Comparison of ENCODE assay signal across 14 mouse cellular contexts in the genomic region with DNA sequence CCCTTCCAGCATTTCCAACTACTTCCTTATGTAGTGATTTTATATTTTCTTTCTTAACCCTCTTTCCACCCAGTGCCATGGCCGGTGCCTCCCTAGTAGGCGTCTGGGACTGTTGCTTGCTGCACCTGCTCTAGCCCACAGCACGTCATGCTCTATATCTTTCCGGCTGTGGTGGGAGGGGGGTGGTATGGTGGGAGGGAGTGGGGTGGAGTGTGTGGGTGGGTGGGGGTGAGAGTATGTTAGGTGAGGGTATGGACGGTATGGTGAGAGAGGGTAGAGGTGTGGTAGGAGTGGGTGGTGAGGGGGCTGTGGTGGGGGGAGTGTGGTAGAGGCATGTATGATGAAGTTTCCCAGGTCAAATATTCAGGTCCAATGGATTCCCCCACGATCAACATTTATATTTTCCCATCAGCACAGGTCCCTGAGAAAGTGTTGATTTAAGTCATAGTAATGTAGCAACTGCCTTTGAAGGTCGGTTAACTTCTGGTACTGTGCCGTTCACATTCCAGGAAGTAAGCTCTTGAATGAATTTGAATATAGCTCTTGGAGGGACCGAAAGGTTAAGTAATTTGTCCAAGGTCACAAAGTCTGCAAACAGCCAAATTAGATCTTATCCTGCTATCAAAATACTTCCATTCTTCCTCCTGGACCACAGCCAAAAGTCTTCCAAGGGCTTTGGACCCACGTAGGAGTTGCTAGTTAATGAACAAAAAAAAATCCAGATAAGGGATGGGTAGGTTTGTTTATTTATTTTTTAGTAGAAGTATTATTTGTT. TPM values are rescaled to one million over a fixed set of nuclear protein-coding genes. Genes with fewer than 3 reads are reported as not detected.
DNase-seq lines count a peak whose midpoint lies in the region; ATAC-seq and TF ChIP-seq lines count a peak whose summit lies in the region.
"Had no signal": no experiment of that assay in that cellular context is flagged by ENCODE, and none has a peak within 500 bp of the region (broad histone marks: within the 10 kb centered on the region; RNA-seq: fewer than 3 reads in every experiment).

No protein-coding gene starts in this region.

- no peaks in the 10 kb centered on the region for H3K79me2 ChIP-seq in CH12.LX (replicated peaks; ENCODE audit: control insufficient read depth, extremely low read depth, insufficient read depth, poor library complexity, severe bottlenecking)

- H3K4me2 ChIP-seq in CH12.LX (ENCODE audit: insufficient read depth, low read depth, poor library complexity, severe bottlenecking) = no peak overlapping the region
- H3K4me2 ChIP-seq in hindbrain, embryonic 11.5 days (replicated peaks; ENCODE audit: low read depth, low read length) = no peak overlapping the region
- H3K4me2 ChIP-seq: embryonic facial prominence, embryonic 15.5 days; midbrain, embryonic 12.5 days had no signal

- H3K27ac ChIP-seq in CH12.LX (ENCODE audit: insufficient read depth, low read depth) = no peak overlapping the region
- H3K27ac ChIP-seq in hindbrain, embryonic 11.5 days (ENCODE audit: low read depth, low read length) = no peak overlapping the region
- H3K27ac ChIP-seq: embryonic facial prominence, embryonic 15.5 days; midbrain, embryonic 12.5 days had no signal

- WGBS in hindbrain, embryonic 11.5 days = 90% methylated on average over 10 of the region's 10 CpGs

- no peak overlapping the region for H3K4me3 ChIP-seq in CH12.LX (replicated peaks in 1 of 3; ENCODE audit: low read depth in 2 of 3, low read length in 2 of 3, poor library complexity in 1 of 3)
- no peak overlapping the region for H3K4me3 ChIP-seq in hindbrain, embryonic 11.5 days (ENCODE audit: low read depth, low read length)
- H3K4me3 ChIP-seq: embryonic facial prominence, embryonic 15.5 days; midbrain, embryonic 12.5 days had no signal

- H3K9me3 ChIP-seq in CH12.LX (replicated peaks; ENCODE audit: low read length) = no peaks in the 10 kb centered on the region
- no peaks in the 10 kb centered on the region for H3K9me3 ChIP-seq in hindbrain, embryonic 11.5 days (ENCODE audit: control insufficient read depth, low read length)
- H3K9me3 ChIP-seq: embryonic facial prominence, embryonic 15.5 days; midbrain, embryonic 12.5 days had no signal

- dilution Hi-C loops in CH12.LX (cut with MboI; ENCODE audit: extremely low pct_ligation_motif_present, extremely low pct_unique_long_range_greater_than_20kb, low sequenced_read_pairs) = no loop called here

- peaks cover 11 to 48% of the 10 kb centered on the region in 2 experiments for H3K4me1 ChIP-seq in CH12.LX (ENCODE audit: control insufficient read depth in 1 of 2, insufficient read depth in 2 of 2)
- H3K4me1 ChIP-seq in hindbrain, embryonic 11.5 days (replicated peaks; ENCODE audit: control insufficient read depth, insufficient read depth, low read length) = 0 out of 2 replicates have a peak, but pooled peaks cover 3% of the 10 kb centered on the region

- TF ChIP-seq EP300 in CH12.LX (IDR thresholded peaks at IDR 0.05; ENCODE audit: low read length) = no peak

- in situ Hi-C loops in CH12.LX (cut with MboI; ENCODE audit: low pct_ligation_motif_present, low pct_unique_long_range_greater_than_20kb, low sequenced_read_pairs) = loop anchor here (5.0 kb wide), 1 partner anchor 34 kb away; a partner anchor contains a TSS

- TF ChIP-seq POLR2A in CH12.LX (IDR thresholded peaks at IDR 0.05; ENCODE audit: low read depth, low read length) = no peak

- TF ChIP-seq CTCF in CH12.LX (conservative IDR thresholded peaks at IDR 0.05 in 1 of 2, IDR thresholded peaks at IDR 0.05 in 1 of 2; ENCODE audit: low read depth in 2 of 2, low read length in 2 of 2) = no peak

- TF ChIP-seq RAD21 in CH12.LX (IDR thresholded peaks at IDR 0.05; ENCODE audit: low read depth, low read length) = no peak

- ATAC-seq in neutrophil, adult 5-6 weeks (ENCODE audit: extremely low read depth, insufficient number of reproducible peaks, low FRiP score, poor library complexity, severe bottlenecking) = peak; percentile 14; the same call in 1 of the 2 replicates
- ATAC-seq in hindbrain, embryonic 11.5 days (ENCODE audit: low FRiP score) = no peak

- no peaks in the 10 kb centered on the region for H3K27me3 ChIP-seq in CH12.LX (replicated peaks)
- no peaks in the 10 kb centered on the region for H3K27me3 ChIP-seq in hindbrain, embryonic 11.5 days (ENCODE audit: control insufficient read depth, insufficient read depth, low read length)
- H3K27me3 ChIP-seq: embryonic facial prominence, embryonic 15.5 days; midbrain, embryonic 12.5 days had no signal

- DNase-seq in CH12.LX (ENCODE audit: extremely low read depth) = peak; percentile 27
- DNase-seq in induced T-regulatory cell, adult 2 months (ENCODE audit: low read depth) = peak; percentile 33
- peak; percentile 79 for DNase-seq in kidney, postnatal 14 days
- DNase-seq in hindbrain, embryonic 11.5 days (ENCODE audit: low spot score) = no peak
- no peak for DNase-seq in left cerebral cortex, postnatal 10 days (ENCODE audit: extremely low spot score in 1 of 2, low spot score in 2 of 2)
- DNase-seq in frontal cortex, adult 2 months (ENCODE audit: extremely low spot score in 1 of 2, low spot score in 1 of 2) = no peak
- DNase-seq: cerebellum, postnatal 25 days; heart, adult 11 months; left cerebral cortex, postnatal 4 days had no signal

- no peaks in the 10 kb centered on the region for H3K36me3 ChIP-seq in CH12.LX (replicated peaks in 1 of 2; ENCODE audit: control insufficient read depth in 1 of 2, insufficient read depth in 1 of 2, low read length in 1 of 2)
- H3K36me3 ChIP-seq in hindbrain, embryonic 11.5 days (ENCODE audit: control insufficient read depth, insufficient read depth, low read length) = no peaks in the 10 kb centered on the region
- H3K36me3 ChIP-seq: embryonic facial prominence, embryonic 15.5 days; midbrain, embryonic 12.5 days had no signal

- H3K9ac ChIP-seq in CH12.LX (ENCODE audit: insufficient read depth, low read depth) = no peak overlapping the region
- no peak overlapping the region for H3K9ac ChIP-seq in hindbrain, embryonic 11.5 days (ENCODE audit: low read depth, low read length)
- H3K9ac ChIP-seq: embryonic facial prominence, embryonic 15.5 days; midbrain, embryonic 12.5 days had no signal

- intact Hi-C loops in left cerebral cortex, postnatal 10 days (cut with DNase I) = no loop called here

TF ChIP-seq in CH12.LX, 34 proteins besides CTCF, POLR2A, EP300 and RAD21:
- peak; percentile 59 for TF ChIP-seq ELF1 (IDR thresholded peaks at IDR 0.05; ENCODE audit: low read depth, low read length)
- TF ChIP-seq KAT2A (IDR thresholded peaks at IDR 0.05; ENCODE audit: insufficient replicate concordance, low read length) = no peak
- TF ChIP-seq RCOR1 (conservative IDR thresholded peaks at IDR 0.05; ENCODE audit: low read depth, low read length) = no peak
- TF ChIP-seq ETS1 (conservative IDR thresholded peaks at IDR 0.05; ENCODE audit: low read depth, low read length) = no peak
- no peak for TF ChIP-seq TCF12 (IDR thresholded peaks at IDR 0.05; ENCODE audit: low read depth, low read length)
- no peak for TF ChIP-seq CHD1 (IDR thresholded peaks at IDR 0.05; ENCODE audit: low read depth, low read length)
TF ChIP-seq in CH12.LX: peak in this region for 1.

RNA-seq across cellular contexts. Expression of a gene that starts 24.9 kb away (rescaled TPM):
- total RNA-seq in CH12.LX (2012; rRNA removed) (5.5 and 6.3 TPM in 2 replicates), CH12.LX (2014; rRNA removed) (2.8 and 3.2 TPM in 2 replicates)
- 5.4 TPM in 2 replicates for polyA plus RNA-seq in CH12.LX (2012; ENCODE audit: insufficient read length, low read depth)
- total RNA-seq in neutrophil, adult 5-6 weeks (2017) = 19.8 and 23.3 TPM in 2 replicates
- 3.1 and 3.5 TPM in 2 replicates for polyA plus RNA-seq in hindbrain, embryonic 11.5 days (2014; fragmentation: Nextera tagmentation; extraction: Ambion mirVana)
- 10 to 100 TPM; 13.1 to 13.7 TPM for total RNA-seq in left cerebral cortex, postnatal 10 days (2021)
- 11.3 and 13.3 TPM in 2 replicates for polyA plus RNA-seq in frontal cortex, adult 2 months (2012; rRNA removed)

RNA-seq across cellular contexts. Expression of a gene that starts 28.2 kb away (rescaled TPM):
- total RNA-seq in CH12.LX (2012; rRNA removed) = not detected in 2 replicates
- not detected in 2 replicates for total RNA-seq in CH12.LX (2014; rRNA removed)
- polyA plus RNA-seq in CH12.LX (2012; ENCODE audit: insufficient read length, low read depth) = not detected in 2 replicates
- total RNA-seq in neutrophil, adult 5-6 weeks (2017) = not detected in 2 replicates
- polyA plus RNA-seq in hindbrain, embryonic 11.5 days (2014; fragmentation: Nextera tagmentation; extraction: Ambion mirVana) = not detected in 2 replicates
- total RNA-seq in left cerebral cortex, postnatal 10 days (2021) = not detected
- polyA plus RNA-seq in frontal cortex, adult 2 months (2012; rRNA removed) = not detected in 2 replicates
- total RNA-seq: heart, postnatal 10 days; left cerebral cortex, postnatal 4 days had no signal
- polyA plus RNA-seq: midbrain, embryonic 12.5 days; neural tube, embryonic 11.5 days had no signal

RNA-seq across cellular contexts. Expression of a gene that starts 34.0 kb away (rescaled TPM):
- 22.2 and 23.2 TPM in 2 replicates for total RNA-seq in CH12.LX (2012; rRNA removed)
- total RNA-seq in CH12.LX (2014; rRNA removed) = 16.1 and 20.3 TPM in 2 replicates
- polyA plus RNA-seq in CH12.LX (2012; ENCODE audit: insufficient read length, low read depth) = 19.2 and 21.7 TPM in 2 replicates
- total RNA-seq in neutrophil, adult 5-6 weeks (2017) = 16.5 and 22.1 TPM in 2 replicates
- polyA plus RNA-seq in hindbrain, embryonic 11.5 days (2014; fragmentation: Nextera tagmentation; extraction: Ambion mirVana) = 0.61 and 1.3 TPM in 2 replicates
- 1 to 10 TPM; 1.3 to 1.7 TPM for total RNA-seq in left cerebral cortex, postnatal 10 days (2021)
- 3.3 and 3.4 TPM in 2 replicates for polyA plus RNA-seq in frontal cortex, adult 2 months (2012; rRNA removed)

Comparison
In these comparisons a context has a peak if more than half of its experiments do, and no peak if none do; other contexts are left out.
1. DNase-seq: peak in CH12.LX (single experiment), induced T-regulatory cell, adult 2 months (single experiment) and kidney, postnatal 14 days (single experiment); none in hindbrain, embryonic 11.5 days (single experiment), left cerebral cortex, postnatal 10 days (0 of 2) and frontal cortex, adult 2 months (0 of 2).